Mouse (Mus musculus) stomach, embryonic 14.5 days (tissue): Measurements from ENCODE around the gene Abcd4. TPM values are rescaled to one million over a fixed set of nuclear protein-coding genes. Genes with fewer than 3 reads are reported as not detected.

Source experiments
- ATAC-seq: fragments of 200-750 bp; cut with Nextera tagmentation; 2 replicates; pipeline ENCODE4 v1.8.0; 2017; ENCODE audit warnings: low read depth, moderate TSS enrichment; ENCODE audit not compliant: insufficient number of reproducible peaks, insufficient read depth, low FRiP score
- H3K27ac ChIP-seq: fragments of 300-500 bp; sonication (generic); 2 replicates; pipeline ENCODE4 v1.5.1; 2014; ENCODE audit warnings: mild to moderate bottlenecking, low read length, moderate library complexity, mixed read lengths
- H3K27me3 ChIP-seq: fragments of 300-500 bp; sonication (generic); 2 replicates; pipeline ENCODE4 v1.6.1; 2014; ENCODE audit warnings: low read length, control low read depth, mixed read lengths; ENCODE audit not compliant: control insufficient read depth, insufficient read depth
- H3K36me3 ChIP-seq: fragments of 300-500 bp; sonication (generic); 2 replicates; pipeline ENCODE4 v1.6.1; 2014; ENCODE audit warnings: mild to moderate bottlenecking, control low read depth, low read length, moderate library complexity, mixed read lengths; ENCODE audit not compliant: control insufficient read depth, insufficient read depth
- H3K4me1 ChIP-seq: fragments of 300-500 bp; sonication (generic); 2 replicates; pipeline ENCODE4 v1.6.1; 2014; ENCODE audit warnings: low read length, control low read depth, mixed read lengths; ENCODE audit not compliant: control insufficient read depth, insufficient read depth
- H3K4me2 ChIP-seq: fragments of 300-500 bp; sonication (generic); replicated peaks from 2 replicates; pipeline ENCODE4 v1.6.1; 2014; ENCODE audit warnings: low read depth, low read length, control low read depth
- H3K4me3 ChIP-seq: fragments of 300-500 bp; sonication (generic); 2 replicates; pipeline ENCODE4 v1.5.1; 2014; ENCODE audit warnings: low read depth, low read length, control low read depth
- H3K9ac ChIP-seq: fragments of 300-500 bp; sonication (generic); replicated peaks from 2 replicates; pipeline ENCODE4 v1.6.1; 2014; ENCODE audit warnings: low read depth, mild to moderate bottlenecking, control low read depth, low read length, moderate library complexity, mixed read lengths
- H3K9me3 ChIP-seq: fragments of 300-500 bp; sonication (generic); 2 replicates; pipeline ENCODE4 v1.6.1; 2016; ENCODE audit warnings: low read depth, low read length, control low read depth; ENCODE audit not compliant: control insufficient read depth
- WGBS: fragments of 180-500 bp; shearing (Covaris S2); extraction: QIAGEN DNeasy Blood & Tissue Kit; methylation state at CpG from one replicate; pipeline ENCODE4 v1.1.7; 2014; 5-methylcytosine and 5-hydroxymethylcytosine counted together
- polyA plus RNA-seq: library from polyadenylated mRNA; unstranded; fragments of >200 nt; fragmentation: Nextera tagmentation; extraction: Ambion mirVana; gene quantifications from 2 replicates; pipeline ENCODE4 v1.2.1, GENCODE M21; 2014

Gene Abcd4
- polyA plus RNA-seq, 1 experiment from 2014 or later: 15.0 TPM

DNA sequence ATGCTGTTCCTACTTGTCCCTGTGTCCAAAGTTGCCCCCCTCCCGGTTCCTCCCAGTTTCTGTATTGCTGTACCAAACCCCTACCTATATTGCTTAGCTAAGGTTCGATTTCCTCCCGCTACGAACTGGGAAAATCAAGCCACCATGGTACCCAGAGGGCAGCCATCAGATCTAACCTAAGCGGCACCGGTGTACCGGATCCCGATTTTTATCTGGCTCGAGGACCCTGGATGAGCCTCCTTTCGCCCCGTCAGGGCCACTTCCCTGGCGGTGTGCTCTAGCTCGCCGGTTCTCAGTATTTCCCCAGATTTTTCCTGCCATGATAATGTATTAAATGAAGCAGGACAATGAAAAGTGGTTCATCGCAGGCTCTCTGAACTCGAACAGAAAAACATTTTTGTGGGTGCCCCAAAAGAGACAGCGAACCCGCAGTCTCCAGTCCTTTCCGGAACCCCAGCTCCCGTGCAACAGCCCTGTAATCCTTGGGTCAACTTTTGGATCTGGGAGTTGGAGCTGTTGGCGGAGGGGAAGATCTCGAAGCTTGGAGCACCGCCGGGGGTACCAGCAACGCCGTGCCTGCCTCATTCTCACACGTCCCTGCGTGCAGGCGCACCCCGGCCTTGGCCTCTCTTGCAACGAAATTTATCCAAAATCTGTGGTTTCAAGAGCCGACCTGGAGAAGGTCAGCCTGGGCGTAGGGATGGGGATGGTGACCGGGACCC, 46.4 kb downstream of the Abcd4 start:
- H3K4me3 ChIP-seq: no peak overlapping the region
- H3K4me1 ChIP-seq: no peaks in the 10 kb centered on the region; the same call in 1 of the 2 replicates
- H3K27me3 ChIP-seq: peaks cover 40% of the 10 kb centered on the region
- no peak for ATAC-seq
- H3K9me3 ChIP-seq: no peaks in the 10 kb centered on the region
- 3% methylated on average over 34 of the region's 34 CpGs for WGBS
- H3K27ac ChIP-seq: no peak overlapping the region
- no peak overlapping the region for H3K9ac ChIP-seq
- H3K36me3 ChIP-seq: no peaks in the 10 kb centered on the region
- H3K4me2 ChIP-seq: no peak overlapping the region

DNA sequence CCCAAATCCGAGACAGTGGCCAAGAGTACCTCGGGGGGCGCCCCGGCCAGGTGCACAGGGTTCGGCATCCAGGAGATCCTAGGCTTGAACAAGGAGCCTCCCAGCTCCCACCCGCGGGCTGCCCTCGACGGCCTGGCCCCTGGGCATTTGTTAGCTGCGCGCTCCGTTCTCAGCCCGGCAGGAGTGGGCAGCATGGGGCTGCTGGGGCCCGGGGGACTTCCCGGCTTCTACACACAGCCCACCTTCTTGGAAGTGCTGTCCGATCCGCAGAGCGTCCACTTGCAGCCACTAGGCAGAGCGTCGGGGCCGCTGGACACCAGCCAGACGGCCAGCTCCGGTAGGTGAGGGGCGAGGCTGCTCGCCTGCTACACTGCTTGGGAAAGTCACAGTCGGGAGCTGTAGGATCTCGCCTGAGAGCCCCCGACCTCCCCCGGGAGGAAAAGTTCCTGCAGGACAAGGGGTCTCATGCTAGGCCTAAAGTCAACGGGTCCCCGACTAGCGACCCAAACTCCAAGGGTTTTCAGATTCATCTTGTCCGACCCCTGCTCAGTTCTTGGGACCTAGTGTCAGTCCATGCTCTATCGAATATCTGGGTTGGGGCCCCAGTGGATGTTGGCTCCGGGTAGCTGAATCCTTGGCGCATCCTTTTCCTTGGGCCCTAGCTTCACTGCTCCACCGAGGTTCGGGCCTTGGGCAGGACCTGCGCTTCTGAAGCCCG, 47.1 kb downstream of the Abcd4 start:
- Histone ChIP-seq H3K27me3 (peaks cover 40% of the 10 kb centered on the region), H3K4me1 (no peaks in the 10 kb centered on the region; the same call in 1 of the 2 replicates), H3K9me3 (no peaks in the 10 kb centered on the region), H3K9ac (no peak overlapping the region), H3K36me3 (no peaks in the 10 kb centered on the region), H3K27ac (no peak overlapping the region), H3K4me3 (no peak overlapping the region), H3K4me2 (no peak overlapping the region)
- ATAC-seq: no peak
- WGBS: 1% methylated on average over 39 of the region's 40 CpGs

- Histone ChIP-seq H3K9ac (no peak within 1 kb of the TSS), H3K27ac (no peak within 1 kb of the TSS), H3K27me3 (peaks cover 40% of the 10 kb centered on the region), H3K36me3 (no peaks in the 10 kb centered on the region), H3K4me2 (no peak within 1 kb of the TSS), H3K4me1 (no peaks in the 10 kb centered on the region; the same call in 1 of the 2 replicates), H3K9me3 (no peaks in the 10 kb centered on the region), H3K4me3 (no peak within 1 kb of the TSS)
- ATAC-seq: no peak
- WGBS: 4% methylated on average over 25 of the region's 25 CpGs
Observed at GRCm38 (mm10) chr12:84569336-84569970, 47.8 kb downstream of the Abcd4 start, which contains the start of gene Vsx2. Gene Vsx2 (plus strand): TSS chr12:84569762.

- Histone ChIP-seq H3K9me3 (no peaks in the 10 kb centered on the region), H3K27ac (no peak overlapping the region), H3K4me3 (no peak overlapping the region), H3K27me3 (peaks cover 30% of the 10 kb centered on the region; the same call in 1 of the 2 replicates), H3K4me2 (no peak overlapping the region), H3K4me1 (no peaks in the 10 kb centered on the region; the same call in 1 of the 2 replicates), H3K36me3 (no peaks in the 10 kb centered on the region), H3K9ac (no peak overlapping the region)
- WGBS: 72% methylated on average over 6 of the region's 6 CpGs
- ATAC-seq: no peak
Observed at GRCm38 (mm10) chr12:84567576-84567975, 49.6 kb downstream of the Abcd4 start.

DNA sequence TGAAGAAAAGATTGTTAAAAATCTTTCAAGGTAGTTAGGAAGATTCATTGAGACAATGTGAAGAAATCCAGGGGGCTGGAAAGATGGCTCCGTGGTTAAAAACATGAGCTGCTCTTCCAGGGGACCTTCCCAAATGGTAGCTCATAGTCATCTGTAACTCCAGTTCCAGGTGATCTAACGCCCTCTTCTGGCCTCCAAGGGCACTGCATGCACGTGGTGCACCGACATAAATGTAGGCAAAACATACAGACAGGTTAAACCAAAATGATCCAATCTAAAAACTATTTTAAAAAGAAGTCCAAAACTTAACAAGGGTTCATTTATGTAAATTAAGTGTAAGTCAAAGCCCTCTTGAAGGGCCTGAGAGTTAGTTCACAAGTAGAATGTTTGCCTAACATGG, 54.7 kb downstream of the Abcd4 start:
- Histone ChIP-seq H3K9me3 (no peaks in the 10 kb centered on the region), H3K4me1 (no peaks in the 10 kb centered on the region), H3K27ac (no peak overlapping the region), H3K36me3 (no peaks in the 10 kb centered on the region), H3K27me3 (0 out of 2 replicates have a peak, but pooled peaks cover 4% of the 10 kb centered on the region), H3K4me3 (no peak overlapping the region), H3K4me2 (no peak overlapping the region), H3K9ac (no peak overlapping the region)
- no peak for ATAC-seq
- WGBS: 41% methylated on average over 4 of the region's 4 CpGs

DNA sequence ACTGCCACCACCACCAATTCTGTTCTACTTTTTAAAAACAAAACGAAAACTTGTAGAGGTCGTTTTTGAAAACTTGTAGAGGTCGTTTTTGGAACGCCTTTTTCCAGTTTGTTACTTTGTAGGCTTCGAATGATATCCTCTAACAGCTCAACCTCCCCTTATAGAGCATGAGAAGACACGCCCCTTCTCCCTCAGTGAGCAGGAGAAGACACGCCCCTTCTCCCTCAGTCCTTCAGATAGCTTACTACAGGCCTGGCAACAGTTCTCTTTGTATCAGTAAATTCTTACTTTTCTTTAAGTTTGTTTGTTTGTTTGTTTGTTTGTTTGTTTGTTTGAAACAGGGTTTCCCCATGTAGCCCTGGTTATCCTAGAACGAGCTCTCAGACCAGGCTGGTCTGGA, 62.0 kb downstream of the Abcd4 start:
- WGBS: 51% methylated on average over 8 of the region's 8 CpGs
- Histone ChIP-seq H3K9ac (no peak overlapping the region), H3K36me3 (no peaks in the 10 kb centered on the region), H3K4me3 (no peak overlapping the region), H3K27me3 (no peaks in the 10 kb centered on the region), H3K9me3 (no peaks in the 10 kb centered on the region), H3K4me1 (no peaks in the 10 kb centered on the region), H3K4me2 (no peak overlapping the region), H3K27ac (no peak overlapping the region)
- ATAC-seq: no peak

Other genes starting within 250 kb of the Abcd4 start
- 15.0 and 15.8 TPM in 2 replicates for gene Entpd5, start 208.4 kb downstream of the Abcd4 start, polyA plus RNA-seq
- 1.00 and 1.5 TPM in 2 replicates for gene Bbof1, start 208.3 kb downstream of the Abcd4 start, polyA plus RNA-seq
- 24.8 and 26.0 TPM in 2 replicates for gene Rnf113a2, start 200.2 kb downstream of the Abcd4 start, polyA plus RNA-seq
- 35.5 and 40.1 TPM in 2 replicates for gene Aldh6a1, start 166.4 kb downstream of the Abcd4 start, polyA plus RNA-seq
- 20.4 and 23.0 TPM in 2 replicates for gene Lin52, start 166.0 kb downstream of the Abcd4 start, polyA plus RNA-seq
- gene Vsx2, start 47.7 kb downstream of the Abcd4 start, polyA plus RNA-seq: not detected in 2 replicates
- not detected in 2 replicates for gene Vrtn, start 23.6 kb upstream of the Abcd4 start, polyA plus RNA-seq
- gene Syndig1l, start 81.4 kb upstream of the Abcd4 start, polyA plus RNA-seq: 0.19 TPM in 1 of 2 replicates, not detected in the other
- gene Npc2, start 155.7 kb upstream of the Abcd4 start, polyA plus RNA-seq: 66.2 and 66.6 TPM in 2 replicates
- gene Isca2, start 155.8 kb upstream of the Abcd4 start, polyA plus RNA-seq: 122 and 137 TPM in 2 replicates